Mouse (Mus musculus): ENCODE measurements around the gene Ppp1r27. TPM values are rescaled to one million over a fixed set of nuclear protein-coding genes. Genes with fewer than 3 reads are reported as not detected.
A peak's percentile ranks its signal among the peaks of the same experiment; 100 is the strongest.
"Not testable (repeated sequence)": the region's sequence is repeated elsewhere in the genome, so short reads cannot be mapped to it uniquely, and the experiment has no call there.

Ppp1r27 gene
- polyA plus RNA-seq, 1 experiment from 2014 or later, result not detected

DNA sequence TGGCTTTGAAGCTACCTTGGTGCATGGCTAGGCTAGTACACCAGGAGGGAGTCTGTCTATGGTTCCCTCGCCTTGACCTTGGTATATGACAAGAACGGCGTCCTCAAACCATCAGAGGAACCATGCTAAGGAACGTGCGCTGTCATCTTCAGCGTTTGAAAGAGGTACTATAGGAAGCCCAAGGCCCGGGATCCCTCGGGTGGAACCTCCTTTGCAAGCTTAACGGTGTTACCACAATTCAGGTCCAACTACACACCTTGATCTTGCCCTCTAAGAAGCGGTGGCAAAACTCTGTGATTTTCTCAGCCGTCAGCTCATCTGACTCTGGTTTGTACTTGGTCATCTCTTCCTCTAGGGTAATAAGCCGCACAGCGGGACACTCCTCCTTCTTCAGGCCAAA is 12.0 kb upstream of the Ppp1r27 start:
- Histone ChIP-seq H3K36me3 (ENCODE audit: control insufficient read depth, insufficient read depth, low read length) (peaks cover 92% of the 10 kb centered on the region), H3K4me2 (ENCODE audit: low read length) (no peak overlapping the region), H3K4me3 (ENCODE audit: control insufficient read depth in 1 of 2, insufficient read depth in 1 of 2, low read depth in 1 of 2, low read length in 2 of 2) (no peak overlapping the region), H3K27me3 (ENCODE audit: control insufficient read depth, insufficient read depth, low read length) (no peaks in the 10 kb centered on the region), H3K27ac (replicated peaks in 1 of 2; ENCODE audit: control insufficient read depth in 1 of 2, insufficient read depth in 1 of 2, low read depth in 2 of 2, low read length in 2 of 2) (no peak overlapping the region), H3K4me1 (ENCODE audit: control insufficient read depth in 2 of 2, insufficient read depth in 2 of 2, low read length in 2 of 2) (no peaks in the 10 kb centered on the region), H3K9ac (ENCODE audit: low read length) (no peak overlapping the region), H3K9me3 (ENCODE audit: control insufficient read depth, low read length) (no peaks in the 10 kb centered on the region)
- ATAC-seq (ENCODE audit: insufficient number of reproducible peaks, insufficient read depth, low FRiP score, low read depth), result no peak
- 95% methylated on average over 13 of the region's 13 CpGs for WGBS

- no peak overlapping the region for H3K4me2 ChIP-seq (ENCODE audit: low read length)
- no peak overlapping the region for H3K4me3 ChIP-seq (ENCODE audit: control insufficient read depth in 1 of 2, insufficient read depth in 1 of 2, low read depth in 1 of 2, low read length in 2 of 2)
- 0 out of 2 replicates have a peak, but pooled peaks cover 5% of the 10 kb centered on the region for H3K9me3 ChIP-seq (ENCODE audit: control insufficient read depth, low read length)
- no peak for ATAC-seq (ENCODE audit: insufficient number of reproducible peaks, insufficient read depth, low FRiP score, low read depth)
- no peaks in the 10 kb centered on the region for H3K27me3 ChIP-seq (ENCODE audit: control insufficient read depth, insufficient read depth, low read length)
- no peak overlapping the region for H3K27ac ChIP-seq (replicated peaks in 1 of 2; ENCODE audit: control insufficient read depth in 1 of 2, insufficient read depth in 1 of 2, low read depth in 2 of 2, low read length in 2 of 2)
- WGBS, result 91% methylated on average over 13 of the region's 13 CpGs
- H3K36me3 ChIP-seq (ENCODE audit: control insufficient read depth, insufficient read depth, low read length), result peaks cover 74% of the 10 kb centered on the region
- no peak overlapping the region for H3K9ac ChIP-seq (ENCODE audit: low read length)
- H3K4me1 ChIP-seq (ENCODE audit: control insufficient read depth in 2 of 2, insufficient read depth in 2 of 2, low read length in 2 of 2), result no peaks in the 10 kb centered on the region
These were observed 10.2 kb upstream of the Ppp1r27 start for GRCm38 (mm10) chr11:120560952-120561728.

DNA sequence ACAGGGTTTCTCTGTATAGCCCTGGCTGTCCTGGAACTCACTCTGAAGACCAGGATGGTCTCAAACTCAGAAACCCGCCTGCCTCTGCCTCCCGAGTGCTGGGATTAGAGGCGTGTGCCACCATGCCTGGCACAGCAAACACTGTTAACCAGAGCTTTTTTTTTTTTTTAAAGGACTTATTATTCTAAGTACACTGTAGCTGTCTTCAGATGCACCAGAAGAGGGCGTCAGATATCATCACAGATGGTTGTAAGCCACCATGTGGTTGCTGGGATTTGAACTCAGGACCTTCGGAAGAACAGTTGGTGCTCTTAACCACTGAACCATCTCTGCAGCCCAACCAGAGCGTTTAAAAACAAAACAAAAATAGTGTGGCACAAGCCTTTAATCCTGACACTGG is 7.9 kb upstream of the Ppp1r27 start:
- not testable (repeated sequence) for H3K27me3 ChIP-seq (ENCODE audit: control insufficient read depth, insufficient read depth, low read length); H3K9me3 ChIP-seq (ENCODE audit: control insufficient read depth, low read length); H3K27ac ChIP-seq (replicated peaks in 1 of 2; ENCODE audit: control insufficient read depth in 1 of 2, insufficient read depth in 1 of 2, low read depth in 2 of 2, low read length in 2 of 2); ATAC-seq (ENCODE audit: insufficient number of reproducible peaks, insufficient read depth, low FRiP score, low read depth); H3K9ac ChIP-seq (ENCODE audit: low read length); H3K4me2 ChIP-seq (ENCODE audit: low read length); H3K4me3 ChIP-seq (ENCODE audit: control insufficient read depth in 1 of 2, insufficient read depth in 1 of 2, low read depth in 1 of 2, low read length in 2 of 2)
- Histone ChIP-seq H3K4me1 (ENCODE audit: control insufficient read depth in 2 of 2, insufficient read depth in 2 of 2, low read length in 2 of 2) (peaks cover 7 to 11% of the 10 kb centered on the region in 2 experiments; a peak in 3 of 4 replicates), H3K36me3 (ENCODE audit: control insufficient read depth, insufficient read depth, low read length) (peaks cover 51% of the 10 kb centered on the region)
- 84% methylated on average over 6 of the region's 6 CpGs for WGBS

DNA sequence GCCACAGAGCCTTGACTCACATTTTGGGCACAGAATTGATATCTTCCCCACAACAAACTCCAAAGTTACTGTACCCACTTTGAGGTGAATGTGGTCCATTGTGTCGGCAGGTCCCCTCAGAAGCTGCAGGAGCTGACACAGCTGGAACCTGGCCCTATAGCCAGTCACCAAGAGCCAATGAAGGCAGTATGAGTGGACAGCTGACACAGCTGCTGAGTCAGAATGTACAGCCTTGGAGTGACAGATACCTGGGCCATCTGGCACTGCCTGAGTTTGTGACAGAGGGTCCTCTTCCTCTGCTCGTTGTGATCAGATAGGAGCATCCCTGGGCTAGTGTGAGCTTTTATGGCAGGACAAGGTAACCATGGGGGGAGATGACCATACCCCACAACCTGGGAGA is 4.3 kb upstream of the Ppp1r27 start:
- Histone ChIP-seq H3K36me3 (ENCODE audit: control insufficient read depth, insufficient read depth, low read length) (peaks cover 15% of the 10 kb centered on the region), H3K4me1 (ENCODE audit: control insufficient read depth in 2 of 2, insufficient read depth in 2 of 2, low read length in 2 of 2) (peaks cover 7 to 12% of the 10 kb centered on the region in 2 experiments; a peak in 3 of 4 replicates), H3K27me3 (ENCODE audit: control insufficient read depth, insufficient read depth, low read length) (no peaks in the 10 kb centered on the region), H3K27ac (replicated peaks in 1 of 2; ENCODE audit: control insufficient read depth in 1 of 2, insufficient read depth in 1 of 2, low read depth in 2 of 2, low read length in 2 of 2) (peak overlapping the region; percentile 17 to 67; a peak in 2 of 4 replicates), H3K4me3 (ENCODE audit: control insufficient read depth in 1 of 2, insufficient read depth in 1 of 2, low read depth in 1 of 2, low read length in 2 of 2) (no peak overlapping the region), H3K9me3 (ENCODE audit: control insufficient read depth, low read length) (0 out of 2 replicates have a peak, but pooled peaks cover 5% of the 10 kb centered on the region), H3K9ac (ENCODE audit: low read length) (peak overlapping the region; percentile 46), H3K4me2 (ENCODE audit: low read length) (peak overlapping the region; percentile 21; the same call in 1 of the 2 replicates)
- 45% methylated on average over 2 of the region's 2 CpGs for WGBS
- ATAC-seq (ENCODE audit: insufficient number of reproducible peaks, insufficient read depth, low FRiP score, low read depth), result no peak

GRCm38 (mm10) chr11:120554834-120555233 is 3.9 kb upstream of the Ppp1r27 start:
- Histone ChIP-seq H3K27me3 (ENCODE audit: control insufficient read depth, insufficient read depth, low read length) (no peaks in the 10 kb centered on the region), H3K27ac (replicated peaks in 1 of 2; ENCODE audit: control insufficient read depth in 1 of 2, insufficient read depth in 1 of 2, low read depth in 2 of 2, low read length in 2 of 2) (peak overlapping the region; percentile 29 to 67), H3K36me3 (ENCODE audit: control insufficient read depth, insufficient read depth, low read length) (peaks cover 11% of the 10 kb centered on the region), H3K4me2 (ENCODE audit: low read length) (peak overlapping the region; percentile 21; the same call in 1 of the 2 replicates), H3K9me3 (ENCODE audit: control insufficient read depth, low read length) (0 out of 2 replicates have a peak, but pooled peaks cover 5% of the 10 kb centered on the region), H3K4me1 (ENCODE audit: control insufficient read depth in 2 of 2, insufficient read depth in 2 of 2, low read length in 2 of 2) (peaks cover 10 to 16% of the 10 kb centered on the region in 2 experiments), H3K4me3 (ENCODE audit: control insufficient read depth in 1 of 2, insufficient read depth in 1 of 2, low read depth in 1 of 2, low read length in 2 of 2) (no peak overlapping the region), H3K9ac (ENCODE audit: low read length) (peak overlapping the region; percentile 46)
- 0 out of 2 replicates have a peak, but pooled peaks have one; percentile 46 for ATAC-seq (ENCODE audit: insufficient number of reproducible peaks, insufficient read depth, low FRiP score, low read depth)
- 20% methylated on average over 7 of the region's 7 CpGs for WGBS

- no peak overlapping the region for H3K27ac ChIP-seq (replicated peaks in 1 of 2; ENCODE audit: control insufficient read depth in 1 of 2, insufficient read depth in 1 of 2, low read depth in 2 of 2, low read length in 2 of 2)
- H3K4me1 ChIP-seq (ENCODE audit: control insufficient read depth in 2 of 2, insufficient read depth in 2 of 2, low read length in 2 of 2), result peaks cover 19 to 27% of the 10 kb centered on the region in 2 experiments
- no peak overlapping the region for H3K9ac ChIP-seq (ENCODE audit: low read length)
- no peaks in the 10 kb centered on the region for H3K36me3 ChIP-seq (ENCODE audit: control insufficient read depth, insufficient read depth, low read length)
- H3K9me3 ChIP-seq (ENCODE audit: control insufficient read depth, low read length), result 0 out of 2 replicates have a peak, but pooled peaks cover 5% of the 10 kb centered on the region
- WGBS, result 58% methylated on average over 5 of the region's 5 CpGs
- H3K4me3 ChIP-seq (ENCODE audit: control insufficient read depth in 1 of 2, insufficient read depth in 1 of 2, low read depth in 1 of 2, low read length in 2 of 2), result no peak overlapping the region
- no peaks in the 10 kb centered on the region for H3K27me3 ChIP-seq (ENCODE audit: control insufficient read depth, insufficient read depth, low read length)
- H3K4me2 ChIP-seq (ENCODE audit: low read length), result no peak overlapping the region
- no peak for ATAC-seq (ENCODE audit: insufficient number of reproducible peaks, insufficient read depth, low FRiP score, low read depth)
These were observed 1.8 kb upstream of the Ppp1r27 start for GRCm38 (mm10) chr11:120552736-120553135.

DNA sequence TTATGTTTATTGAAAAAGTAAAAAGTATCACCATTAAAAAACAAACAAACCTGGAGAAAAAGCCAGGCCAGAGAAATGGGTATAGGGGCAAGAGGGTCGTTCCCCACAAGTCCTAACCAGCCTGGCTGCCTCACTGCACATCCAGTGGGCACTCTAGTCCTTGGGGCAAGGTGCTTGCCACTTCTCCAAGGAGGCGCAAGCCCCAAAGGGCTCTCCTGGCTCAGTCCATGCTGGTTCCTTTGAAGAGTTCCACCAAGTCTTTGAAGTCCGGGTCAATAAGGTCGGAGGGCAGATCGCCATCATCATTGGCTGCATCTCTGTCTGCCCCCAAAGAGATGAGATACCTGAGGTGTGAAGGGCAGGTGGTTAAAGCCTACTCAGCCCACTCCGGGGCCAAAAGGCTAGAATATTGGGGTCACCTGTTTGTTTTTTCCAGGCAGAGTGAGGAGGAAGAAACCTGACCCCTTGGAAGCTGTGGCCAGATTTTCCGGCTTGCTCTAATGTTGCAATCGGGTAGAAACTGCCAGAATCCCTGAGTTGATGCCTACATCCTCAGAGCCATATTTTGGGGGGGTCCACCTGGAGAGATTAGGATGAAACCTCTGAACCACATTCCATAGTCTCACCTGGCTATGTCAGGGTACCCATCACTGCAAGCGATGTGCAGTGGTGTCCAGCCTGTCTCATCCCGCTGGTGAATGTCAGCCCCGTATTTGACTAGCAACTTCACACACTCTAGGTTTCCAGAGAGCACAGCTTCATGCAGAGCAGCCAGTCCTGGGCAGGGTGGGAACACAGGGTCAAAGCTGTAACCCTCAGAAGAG is 734 bp downstream of the Ppp1r27 start:
- Histone ChIP-seq H3K4me3 (ENCODE audit: control insufficient read depth in 1 of 2, insufficient read depth in 1 of 2, low read depth in 1 of 2, low read length in 2 of 2) (peak overlapping the region; percentile 70 to 98), H3K36me3 (ENCODE audit: control insufficient read depth, insufficient read depth, low read length) (peaks cover 6% of the 10 kb centered on the region; the same call in 1 of the 2 replicates), H3K27ac (replicated peaks in 1 of 2; ENCODE audit: control insufficient read depth in 1 of 2, insufficient read depth in 1 of 2, low read depth in 2 of 2, low read length in 2 of 2) (peak overlapping the region; percentile 48 to 75), H3K9me3 (ENCODE audit: control insufficient read depth, low read length) (no peaks in the 10 kb centered on the region), H3K9ac (ENCODE audit: low read length) (peak overlapping the region; percentile 93), H3K4me1 (ENCODE audit: control insufficient read depth in 2 of 2, insufficient read depth in 2 of 2, low read length in 2 of 2) (peaks cover 14 to 30% of the 10 kb centered on the region in 2 experiments), H3K4me2 (ENCODE audit: low read length) (peak overlapping the region; percentile 96), H3K27me3 (ENCODE audit: control insufficient read depth, insufficient read depth, low read length) (no peaks in the 10 kb centered on the region)
- WGBS, result 76% methylated on average over 11 of the region's 11 CpGs
- no peak for ATAC-seq (ENCODE audit: insufficient number of reproducible peaks, insufficient read depth, low FRiP score, low read depth)
